In the genomic region with DNA sequence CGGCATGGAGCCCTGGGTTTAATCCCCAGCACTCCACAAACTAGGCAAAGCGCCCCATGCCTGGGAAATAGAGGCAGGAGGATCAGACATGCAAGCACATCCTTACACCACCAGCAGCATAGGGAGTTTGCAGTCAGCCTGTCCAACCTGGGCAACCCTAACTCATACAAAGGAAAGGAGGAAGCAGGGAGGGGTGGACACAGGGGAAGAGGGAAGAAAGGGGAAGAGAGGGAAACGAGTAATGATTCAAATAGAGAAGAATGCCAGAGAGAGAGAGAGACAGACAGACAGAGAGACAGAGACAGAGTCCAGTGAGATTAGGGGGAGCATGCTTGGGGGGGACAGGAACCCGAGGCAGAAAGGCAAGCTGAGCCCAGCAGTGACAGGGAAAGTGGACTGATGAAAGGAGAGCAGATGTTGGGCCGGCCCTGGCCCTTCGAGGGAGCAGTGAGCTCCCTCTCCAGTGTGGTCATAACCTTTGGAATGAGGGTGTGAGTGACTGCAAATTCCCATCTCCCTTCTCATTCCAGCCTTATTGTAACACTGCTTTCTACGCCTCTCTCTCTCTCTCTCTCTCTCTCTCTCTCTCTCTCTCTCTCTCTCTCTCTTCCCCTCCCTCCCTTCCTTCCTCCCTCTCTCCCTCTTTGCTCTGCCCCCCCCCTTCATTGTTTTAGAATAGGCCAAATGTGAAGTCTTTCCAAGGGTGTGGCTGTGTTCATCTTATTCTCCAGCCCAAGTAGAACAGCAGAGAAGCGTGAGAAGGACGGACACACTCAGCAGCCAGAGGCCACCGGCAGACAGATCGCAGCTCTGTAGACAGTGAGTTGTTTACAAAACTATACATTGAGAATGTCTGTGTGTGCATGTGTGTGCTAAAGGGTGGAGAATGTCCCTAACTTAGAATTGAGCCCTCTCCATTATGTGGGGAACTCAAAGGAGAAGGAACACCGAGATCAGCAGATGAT, we compare ENCODE assay signal across 17 mouse cellular contexts. TPM values are rescaled to one million over a fixed set of nuclear protein-coding genes. Genes with fewer than 3 reads are reported as not detected.
DNase-seq lines count a peak whose midpoint lies in the region; ATAC-seq and TF ChIP-seq lines count a peak whose summit lies in the region.
"Had no signal": no experiment of that assay in that cellular context is flagged by ENCODE, and none has a peak within 500 bp of the region (broad histone marks: within the 10 kb centered on the region; RNA-seq: fewer than 3 reads in every experiment).

No protein-coding gene starts in this region.

- TF ChIP-seq POLR2A in heart, adult 2 months (IDR thresholded peaks at IDR 0.05; ENCODE audit: insufficient read depth, low read depth, low read length), result peak; percentile 72

- TF ChIP-seq CTCF in heart, adult 2 months (IDR thresholded peaks at IDR 0.05), result no peak

- TF ChIP-seq EP300 in heart, adult 2 months (IDR thresholded peaks at IDR 0.05; ENCODE audit: insufficient read depth, low read depth, low read length), result no peak

- H3K9ac ChIP-seq in heart, adult 2 months (ENCODE audit: low read depth, low read length), result peak overlapping the region; percentile 46
- H3K9ac ChIP-seq: hindbrain, embryonic 14.5 days; liver, embryonic 15.5 days; neural tube, embryonic 12.5 days had no signal

- DNase-seq in heart, adult 2 months, result peak; percentile 28 to 42
- no peak for DNase-seq in heart, adult 8-10 months (ENCODE audit: low spot score)
- DNase-seq in 3134 (ENCODE audit: extremely low read depth, insufficient read length, low spot score), result peak; percentile 42
- DNase-seq in heart, postnatal 4 days, result peak; percentile 19
- no peak for DNase-seq in midbrain, embryonic 10.5 days (ENCODE audit: low spot score)
- DNase-seq in cerebellum, adult 11-12 months, result no peak
- DNase-seq: cerebellum, adult 9-10 months; kidney, adult 2 months; midbrain, embryonic 14.5 days had no signal

- peaks cover under 1% of the 10 kb centered on the region; the same call in 1 of the 2 replicates for H3K4me1 ChIP-seq in heart, adult 2 months (ENCODE audit: control insufficient read depth, insufficient read depth, low read length)
- H3K4me1 ChIP-seq in midbrain, embryonic 10.5 days, result no peaks in the 10 kb centered on the region
- H3K4me1 ChIP-seq: liver, embryonic 15.5 days; neural tube, embryonic 12.5 days had no signal

- no peaks in the 10 kb centered on the region for H3K9me3 ChIP-seq in midbrain, embryonic 10.5 days (replicated peaks)
- H3K9me3 ChIP-seq: embryonic facial prominence, embryonic 10.5 days; liver, embryonic 15.5 days; neural tube, embryonic 12.5 days had no signal

- peak overlapping the region; percentile 60 for H3K27ac ChIP-seq in heart, adult 2 months
- no peak overlapping the region for H3K27ac ChIP-seq in midbrain, embryonic 10.5 days (replicated peaks)
- H3K27ac ChIP-seq: embryonic facial prominence, embryonic 10.5 days; hindbrain, embryonic 14.5 days; liver, embryonic 15.5 days; neural tube, embryonic 12.5 days had no signal

- H3K4me3 ChIP-seq in heart, adult 2 months, result peak overlapping the region; percentile 28; the same call in 1 of the 2 replicates
- H3K4me3 ChIP-seq in midbrain, embryonic 10.5 days, result no peak overlapping the region
- H3K4me3 ChIP-seq: embryonic facial prominence, embryonic 10.5 days; liver, embryonic 15.5 days; neural tube, embryonic 12.5 days had no signal

- no peaks in the 10 kb centered on the region for H3K79me2 ChIP-seq in heart, adult 2 months (replicated peaks; ENCODE audit: control insufficient read depth, insufficient read depth, low read length)

- H3K27me3 ChIP-seq in heart, adult 2 months (ENCODE audit: control insufficient read depth, insufficient read depth, low read length), result no peaks in the 10 kb centered on the region
- H3K27me3 ChIP-seq in midbrain, embryonic 10.5 days (ENCODE audit: low read depth, poor library complexity, severe bottlenecking), result no peaks in the 10 kb centered on the region
- H3K27me3 ChIP-seq: liver, embryonic 15.5 days; neural tube, embryonic 12.5 days had no signal

- 39% methylated on average over 12 of the region's 12 CpGs for WGBS in heart, adult 2 months
- 72% methylated on average over 11 of the region's 12 CpGs for WGBS in midbrain, embryonic 10.5 days

- ATAC-seq in common myeloid progenitor, adult 5-6 weeks (replicated peaks; ENCODE audit: low read depth, poor library complexity, severe bottlenecking), result 0 out of 2 replicates have a peak, but pooled peaks have one; percentile 25

- H3K36me3 ChIP-seq in heart, adult 2 months (ENCODE audit: control insufficient read depth, insufficient read depth, low read length), result no peaks in the 10 kb centered on the region
- no peaks in the 10 kb centered on the region for H3K36me3 ChIP-seq in midbrain, embryonic 10.5 days
- H3K36me3 ChIP-seq: embryonic facial prominence, embryonic 10.5 days; liver, embryonic 15.5 days; neural tube, embryonic 12.5 days had no signal

- intact Hi-C loops in heart, adult 2 months (cut with DNase I), result no loop called here

RNA-seq across cellular contexts. Expression of a gene that starts 7.6 kb away (rescaled TPM):
- total RNA-seq in heart, adult 2 months (2021), result 10 to 100 TPM; 20.5 to 22.4 TPM
- polyA plus RNA-seq in heart, adult 2 months (2012; rRNA removed), result 113 and 156 TPM in 2 replicates
- total RNA-seq in heart, adult 8-10 months (2022), result 10 to 100 TPM; 15.7 to 18.2 (median 18.0) TPM
- not detected in 2 replicates for total RNA-seq in common myeloid progenitor, adult 5-6 weeks (2017)
- 10 to 100 TPM; 54.8 to 64.5 TPM for total RNA-seq in heart, postnatal 4 days (2021)
- polyA plus RNA-seq in midbrain, embryonic 10.5 days (2016; fragmentation: Nextera tagmentation; extraction: Ambion mirVana), result 0.72 and 0.99 TPM in 2 replicates

RNA-seq across cellular contexts. Expression of a gene that starts 14.6 kb away (rescaled TPM):
- not detected for total RNA-seq in heart, adult 2 months (2021)
- polyA plus RNA-seq in heart, adult 2 months (2012; rRNA removed), result 0.04 and 0.12 TPM in 2 replicates
- total RNA-seq in heart, adult 8-10 months (2022), result under 1 TPM in 1 of 4 experiments, not detected in 3; 0.23 TPM
- not detected in 2 replicates for total RNA-seq in common myeloid progenitor, adult 5-6 weeks (2017)
- total RNA-seq in heart, postnatal 4 days (2021), result 1 to 10 TPM in 1 of 2 experiments, under 1 TPM in 1; 0.38 to 1.6 TPM
- polyA plus RNA-seq in midbrain, embryonic 10.5 days (2016; fragmentation: Nextera tagmentation; extraction: Ambion mirVana), result 39.1 and 54.1 TPM in 2 replicates

RNA-seq across cellular contexts. Expression of a gene that starts 40.4 kb away (rescaled TPM):
- not detected for total RNA-seq in heart, adult 2 months (2021)
- not detected in 2 replicates for polyA plus RNA-seq in heart, adult 2 months (2012; rRNA removed)
- not detected for total RNA-seq in heart, adult 8-10 months (2022)
- not detected in 2 replicates for total RNA-seq in common myeloid progenitor, adult 5-6 weeks (2017)
- not detected for total RNA-seq in heart, postnatal 4 days (2021)
- not detected in 2 replicates for polyA plus RNA-seq in midbrain, embryonic 10.5 days (2016; fragmentation: Nextera tagmentation; extraction: Ambion mirVana)
- total RNA-seq: layer of hippocampus, adult 8-10 months; left cerebral cortex, postnatal 10 days had no signal
- polyA plus RNA-seq: kidney, adult 2 months; liver, embryonic 15.5 days; testis, adult 2 months had no signal

Comparison
In these comparisons a context has a peak if more than half of its experiments do, and no peak if none do; other contexts are left out.
1. DNase-seq: peak in heart, adult 2 months (2 of 2), 3134 (single experiment) and heart, postnatal 4 days (single experiment); none in heart, adult 8-10 months (single experiment), midbrain, embryonic 10.5 days (single experiment) and cerebellum, adult 11-12 months (single experiment).
2. RNA of a gene that starts 7.6 kb away (total RNA-seq): 54.8 to 64.5 TPM in heart, postnatal 4 days, 20.5 to 22.4 TPM in heart, adult 2 months and 15.7 to 18.2 TPM in heart, adult 8-10 months; not detected in common myeloid progenitor, adult 5-6 weeks; every median in the first group is over 10 times any median in the second.